Mouse (Mus musculus) cortical plate, adult 2 months (tissue): ENCODE results near the gene Brk1.

Source experiments
- CTCF ChIP-seq: fragments of 200-500 bp; IDR thresholded peaks from 2 replicates; pipeline ENCODE4 v1.5.1; 2011; ENCODE audit warnings: mild to moderate bottlenecking, control low read depth, low read length; ENCODE audit not compliant: insufficient read depth; ENCODE audit errors: extremely low read depth
- POLR2A ChIP-seq: fragments of 200-500 bp; IDR thresholded peaks from 2 replicates; pipeline ENCODE4 v1.6.1; 2011; ENCODE audit warnings: mild to moderate bottlenecking, low read length, control low read depth; ENCODE audit not compliant: insufficient read depth; ENCODE audit errors: extremely low read depth

DNA sequence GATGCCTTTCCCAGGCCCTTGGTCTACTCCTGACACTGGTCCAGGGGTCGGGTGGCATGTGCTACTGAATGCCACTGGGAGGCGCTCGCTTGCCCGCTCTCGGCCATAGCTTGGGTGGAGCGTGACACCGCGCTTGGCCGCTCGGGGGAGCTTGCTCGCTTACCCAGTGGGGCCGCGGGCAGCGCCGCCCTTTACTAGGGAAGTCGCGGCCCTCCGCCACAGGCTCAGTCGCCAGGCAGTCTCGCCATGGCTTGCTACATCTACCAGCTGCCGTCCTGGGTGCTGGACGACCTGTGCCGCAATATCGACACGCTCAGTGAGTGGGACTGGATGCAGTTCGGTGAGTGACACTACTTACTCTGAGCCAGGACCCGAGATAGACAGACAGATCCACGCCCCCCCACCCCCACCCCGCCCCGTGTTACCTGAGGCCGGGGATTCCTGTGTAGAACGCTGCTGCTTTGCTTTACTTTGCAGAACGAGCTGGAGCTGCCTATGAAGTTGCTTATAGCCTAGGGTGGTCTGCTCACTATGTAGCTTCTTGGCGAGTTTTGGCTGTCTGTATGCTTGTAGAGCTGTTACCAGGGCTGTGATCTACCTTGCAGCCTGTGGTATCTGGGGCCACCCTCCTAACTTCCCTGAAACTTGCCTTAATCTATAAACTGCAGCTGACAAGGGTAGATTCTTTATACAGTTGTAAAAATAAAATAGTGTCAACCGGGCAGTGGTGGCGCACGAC, 33.9 kb downstream of the Brk1 start, which contains the start of gene Irak2:
- TF ChIP-seq CTCF: peak; percentile 80
- peak; percentile 82 for TF ChIP-seq POLR2A
